Mouse (Mus musculus) kidney, adult 18-20 months (tissue): Measurements from ENCODE around the gene Mrgprh.
"Not testable (repeated sequence)": the region's sequence is repeated elsewhere in the genome, so short reads cannot be mapped to it uniquely, and the experiment has no call there.

Experiments used
- DNase-seq: peaks from one replicate; pipeline ENCODE4 v3.0.0; 2021

Mrgprh gene

GRCm38 (mm10) chr17:12868640-12869039 lies 7.2 kb upstream of the Mrgprh start:
- no peak for DNase-seq

- DNase-seq = no peak
These were observed 3.4 kb upstream of the Mrgprh start for GRCm38 (mm10) chr17:12872275-12873028.

GRCm38 (mm10) chr17:12880178-12880577 lies 4.3 kb downstream of the Mrgprh start:
- peak; percentile 88 for DNase-seq

GRCm38 (mm10) chr17:12881216-12881615 lies 5.4 kb downstream of the Mrgprh start:
- no peak for DNase-seq

- DNase-seq = no peak
These were observed 10.8 kb downstream of the Mrgprh start for GRCm38 (mm10) chr17:12886620-12887019.

- no peak for DNase-seq
These were observed 11.4 kb downstream of the Mrgprh start for GRCm38 (mm10) chr17:12887021-12887775.

GRCm38 (mm10) chr17:12891054-12891453 lies 15.2 kb downstream of the Mrgprh start:
- DNase-seq = no peak

- no peak for DNase-seq
These were observed 16.2 kb downstream of the Mrgprh start for GRCm38 (mm10) chr17:12892033-12892432.

- DNase-seq = no peak
These were observed 21.8 kb downstream of the Mrgprh start for GRCm38 (mm10) chr17:12897674-12898073.

- not testable (repeated sequence) for DNase-seq
These were observed 22.8 kb downstream of the Mrgprh start for GRCm38 (mm10) chr17:12898607-12899006.

- no peak for DNase-seq
These were observed 26.5 kb downstream of the Mrgprh start for GRCm38 (mm10) chr17:12902291-12902690.

GRCm38 (mm10) chr17:12903372-12904333 lies 27.8 kb downstream of the Mrgprh start:
- DNase-seq = no peak

- no peak for DNase-seq
These were observed 28.5 kb downstream of the Mrgprh start for GRCm38 (mm10) chr17:12904349-12904748.

GRCm38 (mm10) chr17:12905810-12906209 lies 30.0 kb downstream of the Mrgprh start:
- DNase-seq = no peak

GRCm38 (mm10) chr17:12906436-12906835 lies 30.6 kb downstream of the Mrgprh start:
- no peak for DNase-seq

GRCm38 (mm10) chr17:12909361-12910280 lies 33.8 kb downstream of the Mrgprh start, which contains the start of gene Pnldc1:
Gene Pnldc1, minus strand, starts transcription at chr17:12910230.
- no peak for DNase-seq

GRCm38 (mm10) chr17:12910391-12910790 lies 34.6 kb downstream of the Mrgprh start:
- DNase-seq = no peak

GRCm38 (mm10) chr17:12915488-12915880 lies 39.6 kb downstream of the Mrgprh start, which contains the start of gene Tcp1:
Gene Tcp1, plus strand, starts transcription at chr17:12915701.
- DNase-seq = no peak

GRCm38 (mm10) chr17:12915881-12916583 lies 40.2 kb downstream of the Mrgprh start, which contains the start of gene Mrpl18:
Gene Mrpl18, minus strand, starts transcription at chr17:12916345.
- peak; percentile 98 for DNase-seq

- DNase-seq = no peak
These were observed 41.0 kb downstream of the Mrgprh start for GRCm38 (mm10) chr17:12916588-12917380.
